Mouse (Mus musculus): ENCODE data around the gene Dhtkd1. TPM values are rescaled to one million over a fixed set of nuclear protein-coding genes. Genes with fewer than 3 reads are reported as not detected.

The Dhtkd1 gene
- total RNA-seq, 2 experiments from 2014 or later, result 6.6 to 8.6 TPM

DNA sequence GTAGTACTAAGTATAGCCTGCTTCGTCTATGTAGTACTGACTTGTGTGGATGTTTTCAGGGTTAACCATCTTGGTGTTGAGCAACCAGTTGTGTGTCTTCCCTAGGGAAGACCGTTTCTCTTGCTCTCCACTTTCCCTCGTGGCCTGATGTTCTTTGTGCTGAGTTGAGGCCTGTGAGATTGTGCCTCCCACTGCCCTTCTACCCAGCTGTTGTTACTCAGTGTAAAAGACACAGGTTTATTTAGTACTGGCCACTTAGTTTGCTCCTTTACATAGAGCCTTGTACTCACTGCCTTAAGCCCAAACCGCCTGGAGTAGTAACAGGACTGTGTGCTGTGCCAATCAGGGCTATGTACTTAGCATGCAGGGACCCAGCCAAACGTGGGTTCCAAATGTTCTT, 90.7 kb downstream of the Dhtkd1 start:
- intact Hi-C loops (cut with DNase I), result no loop called here
- DNase-seq (ENCODE audit: low spot score in 2 of 2), result no peak

DNA sequence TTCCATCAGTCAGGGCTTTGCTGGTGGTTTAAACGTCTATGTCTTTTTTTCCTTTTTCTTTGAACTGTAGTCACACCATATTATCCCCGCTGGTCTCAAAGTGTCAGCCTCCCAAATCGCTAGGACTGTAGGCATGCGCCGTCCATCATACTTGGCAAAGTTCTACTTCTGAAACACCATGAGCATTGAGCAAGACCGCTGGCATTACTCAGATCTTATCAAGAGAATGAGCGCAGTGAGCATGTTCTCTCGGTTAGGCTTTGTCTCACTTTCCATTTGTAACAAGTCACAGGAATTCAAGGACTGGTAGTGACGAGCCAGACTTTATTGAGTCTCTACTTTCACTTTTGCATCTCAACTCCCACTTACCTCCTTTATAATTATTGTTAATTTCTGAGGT, 91.5 kb downstream of the Dhtkd1 start:
- DNase-seq (ENCODE audit: low spot score in 2 of 2), result no peak
- intact Hi-C loops (cut with DNase I), result no loop called here

Other genes with a start within 250 kb of the Dhtkd1 start
- gene Camk1d, start 228.3 kb downstream of the Dhtkd1 start, total RNA-seq (2021), result 100 to 1,000 TPM in 1 of 2 experiments, 10 to 100 TPM in 1; 97.7 to 107 TPM
- gene Nudt5, start 97.8 kb downstream of the Dhtkd1 start, total RNA-seq (2021), result 10 to 100 TPM; 21.6 to 21.8 TPM
- gene Cdc123, start 97.6 kb downstream of the Dhtkd1 start, total RNA-seq (2021), result 100 to 1,000 TPM; 123 to 133 TPM
- 1 to 10 TPM in 1 of 2 experiments, under 1 TPM in 1; 0.99 to 1.4 TPM for gene Gm13199, start 79.9 kb downstream of the Dhtkd1 start, total RNA-seq (2021)
- gene Sec61a2, start 47.4 kb downstream of the Dhtkd1 start, total RNA-seq (2021), result 100 to 1,000 TPM; 116 to 123 TPM
- 10 to 100 TPM; 22.4 to 25.0 TPM for gene Upf2, start 8.7 kb upstream of the Dhtkd1 start, total RNA-seq (2021)
- gene Proser2, start 187.4 kb upstream of the Dhtkd1 start, total RNA-seq (2021), result 1 to 10 TPM; 3.1 to 4.5 TPM

Data from left cerebral cortex, postnatal 14 days (tissue).